Mouse (Mus musculus) MEL (cell line): ENCODE measurements around the gene Palld. TPM values are rescaled to one million over a fixed set of nuclear protein-coding genes. Genes with fewer than 3 reads are reported as not detected.

Source experiments
- DNase-seq: peaks from one replicate; pipeline ENCODE4 v3.0.0; 2011; ENCODE audit warnings: low read depth, low spot score
- H3K27ac ChIP-seq: 2 replicates; pipeline ENCODE4 v1.5.1; 2012; ENCODE audit warnings: low read depth, mild to moderate bottlenecking, control low read depth, low read length, moderate library complexity; ENCODE audit not compliant: control insufficient read depth
- H3K27me3 ChIP-seq, 2 experiments: fragments of 150-350 bp in 1 of 2; sonication (generic) in 1 of 2; 2 replicates each; pipeline ENCODE4 v1.6.1; 2012; ENCODE audit warnings: low read length in 2 of 2, mild to moderate bottlenecking in 2 of 2, improper control_type of control experiment in 1 of 2, moderate library complexity in 1 of 2; ENCODE audit not compliant: insufficient read depth in 2 of 2, control insufficient read depth in 1 of 2
- H3K36me3 ChIP-seq, 2 experiments: 2 replicates each; pipeline ENCODE4 v1.6.1; 2012 to 2014; ENCODE audit warnings: low read length in 2 of 2, improper control_type of control experiment in 1 of 2, inconsistent platforms in 1 of 2, mild to moderate bottlenecking in 1 of 2; ENCODE audit not compliant: insufficient read depth in 2 of 2, control insufficient read depth in 1 of 2
- H3K4me1 ChIP-seq, 2 experiments: fragments of 150-350 bp in 1 of 2; sonication (generic) in 1 of 2; 2 replicates each; pipeline ENCODE4 v1.6.1; 2012; ENCODE audit warnings: low read length in 2 of 2, improper control_type of control experiment in 1 of 2, mild to moderate bottlenecking in 1 of 2; ENCODE audit not compliant: insufficient read depth in 2 of 2, control insufficient read depth in 1 of 2
- H3K4me3 ChIP-seq, 2 experiments: fragments of 150-350 bp in 1 of 2; sonication (generic) in 1 of 2; 2 replicates each; pipeline ENCODE4 v1.5.1; 2012; ENCODE audit warnings: low read depth in 2 of 2, low read length in 2 of 2, mild to moderate bottlenecking in 2 of 2, moderate library complexity in 2 of 2, control low read depth in 1 of 2, improper control_type of control experiment in 1 of 2; ENCODE audit not compliant: control insufficient read depth in 1 of 2, insufficient read depth in 1 of 2
- H3K79me2 ChIP-seq: 2 replicates; pipeline ENCODE4 v1.6.1; 2012; ENCODE audit warnings: mild to moderate bottlenecking, low read length, moderate library complexity; ENCODE audit not compliant: control insufficient read depth, poor library complexity, insufficient read depth
- H3K9ac ChIP-seq: 2 replicates; pipeline ENCODE4 v1.6.1; 2012; ENCODE audit warnings: low read depth, mild to moderate bottlenecking, control low read depth, low read length, moderate library complexity; ENCODE audit not compliant: control insufficient read depth, poor library complexity, severe bottlenecking
- H3K9me3 ChIP-seq: fragments of 150-350 bp; sonication (generic); replicated peaks from 2 replicates; pipeline ENCODE4 v1.6.1; 2012; ENCODE audit warnings: mild to moderate bottlenecking, low read length, improper control_type of control experiment, moderate library complexity; ENCODE audit not compliant: insufficient read depth
- CHD1 ChIP-seq: IDR thresholded peaks from 2 replicates; pipeline ENCODE4 v1.6.1; 2012; ENCODE audit warnings: low read depth, mild to moderate bottlenecking, inconsistent platforms, low read length, improper control_type of control experiment
- E2F4 ChIP-seq: IDR thresholded peaks from 2 replicates; pipeline ENCODE4 v1.6.1; 2011; ENCODE audit warnings: low read depth, low read length, improper control_type of control experiment, borderline replicate concordance
- ELF1 ChIP-seq: IDR thresholded peaks from 2 replicates; pipeline ENCODE4 v1.6.1; 2014; ENCODE audit warnings: low read depth, mild to moderate bottlenecking, inconsistent platforms, low read length, improper control_type of control experiment, moderate library complexity
- EP300 ChIP-seq, 2 experiments: IDR thresholded peaks; 2 replicates each; pipeline ENCODE4 v1.6.1; 2011; ENCODE audit warnings: improper control_type of control experiment in 2 of 2, low read length in 2 of 2, low read depth in 1 of 2, mild to moderate bottlenecking in 1 of 2
- ETS1 ChIP-seq: IDR thresholded peaks from 2 replicates; pipeline ENCODE4 v1.6.1; 2012; ENCODE audit warnings: low read depth, mild to moderate bottlenecking, inconsistent platforms, low read length, improper control_type of control experiment, moderate library complexity
- GABPA ChIP-seq: IDR thresholded peaks from 2 replicates; pipeline ENCODE4 v1.6.1; 2012; ENCODE audit warnings: low read depth, mild to moderate bottlenecking, inconsistent platforms, low read length, improper control_type of control experiment, moderate library complexity
- GATA1 ChIP-seq: IDR thresholded peaks from 2 replicates; pipeline ENCODE4 v1.6.1; 2011; ENCODE audit warnings: low read depth, low read length, improper control_type of control experiment
- HCFC1 ChIP-seq: IDR thresholded peaks from 2 replicates; pipeline ENCODE4 v1.6.1; 2012; ENCODE audit warnings: low read depth, mild to moderate bottlenecking, inconsistent platforms, low read length, improper control_type of control experiment, moderate library complexity
- MAFK ChIP-seq: IDR thresholded peaks from 2 replicates; pipeline ENCODE4 v1.6.1; 2011; ENCODE audit warnings: low read depth, mild to moderate bottlenecking, low read length, improper control_type of control experiment, borderline replicate concordance
- MYC ChIP-seq: IDR thresholded peaks from 2 replicates; pipeline ENCODE4 v1.6.1; 2011; ENCODE audit warnings: low read depth, mild to moderate bottlenecking, low read length, improper control_type of control experiment, moderate library complexity
- NELFE ChIP-seq: IDR thresholded peaks from 2 replicates; pipeline ENCODE4 v1.6.1; 2011; ENCODE audit warnings: low read depth, low read length, improper control_type of control experiment
- NRF1 ChIP-seq: IDR thresholded peaks from 2 replicates; pipeline ENCODE4 v1.6.1; 2014; ENCODE audit warnings: low read depth, mild to moderate bottlenecking, inconsistent platforms, low read length, improper control_type of control experiment, moderate library complexity; ENCODE audit not compliant: poor library complexity, insufficient read depth, severe bottlenecking
- POLR2A ChIP-seq, 2 experiments: IDR thresholded peaks; 2 replicates each; pipeline ENCODE4 v1.6.1; 2011 to 2012; ENCODE audit warnings: low read length in 2 of 2, mild to moderate bottlenecking in 2 of 2, control low read depth in 1 of 2, improper control_type of control experiment in 1 of 2, low read depth in 1 of 2, moderate library complexity in 1 of 2; ENCODE audit not compliant: control insufficient read depth in 1 of 2, insufficient read depth in 1 of 2, poor library complexity in 1 of 2
- RAD21 ChIP-seq: IDR thresholded peaks from 2 replicates; pipeline ENCODE4 v1.6.1; 2011; ENCODE audit warnings: mild to moderate bottlenecking, low read depth, low read length, improper control_type of control experiment
- SIN3A ChIP-seq: IDR thresholded peaks from 2 replicates; pipeline ENCODE4 v1.6.1; 2012; ENCODE audit warnings: low read length, improper control_type of control experiment, inconsistent platforms
- TAL1 ChIP-seq: IDR thresholded peaks from 2 replicates; pipeline ENCODE4 v1.6.1; 2012; ENCODE audit warnings: mild to moderate bottlenecking, inconsistent platforms, low read length, moderate library complexity, mixed read lengths
- TBP ChIP-seq: IDR thresholded peaks from 2 replicates; pipeline ENCODE4 v1.8.0; 2011; ENCODE audit warnings: low read depth, low read length, improper control_type of control experiment
- UBTF ChIP-seq: IDR thresholded peaks from 2 replicates; pipeline ENCODE4 v1.6.1; 2012; ENCODE audit warnings: low read depth, mild to moderate bottlenecking, inconsistent platforms, low read length, improper control_type of control experiment, moderate library complexity, borderline replicate concordance; ENCODE audit not compliant: insufficient read depth
- USF1 ChIP-seq: IDR thresholded peaks from 2 replicates; pipeline ENCODE4 v1.6.1; 2014; ENCODE audit warnings: low read depth, mild to moderate bottlenecking, inconsistent platforms, low read length, improper control_type of control experiment, moderate library complexity
- polyA plus RNA-seq, 2 experiments: library from polyadenylated mRNA; stranded (reverse) in 1 of 2; unstranded in 1 of 2; fragments of >175 nt in 1 of 2; fragments of >200 nt in 1 of 2; gene quantifications; 2 replicates each; pipeline versions ENCODE4 v1.2.1 to v1.2.4; 2012; ENCODE audit warnings: low replicate concordance in 2 of 2, low read depth in 1 of 2; ENCODE audit not compliant: insufficient read length in 2 of 2, insufficient read depth in 1 of 2, missing spikeins in 1 of 2
- total RNA-seq: library from RNA; depleted of rRNA; stranded (reverse); fragments of 300-350 nt; gene quantifications from 2 replicates; pipeline ENCODE4 v1.2.3, GENCODE M21; 2012; rRNA removed

Gene Palld
- total and polyA plus RNA-seq, 3 experiments = 0.23 to 1.9 TPM; not detected in 1

GRCm38 (mm10) chr8:61464393-61464792, 438.1 kb downstream of the Palld start:
- Histone ChIP-seq H3K9ac (no peak overlapping the region), H3K9me3 (no peaks in the 10 kb centered on the region), H3K4me1 (no peaks in the 10 kb centered on the region; a peak in 1 of 4 replicates), H3K36me3 (peaks cover 0 to 2% of the 10 kb centered on the region in 2 experiments; a peak in 1 of 4 replicates), H3K79me2 (no peaks in the 10 kb centered on the region), H3K4me3 (no peak overlapping the region), H3K27me3 (no peaks in the 10 kb centered on the region), H3K27ac (no peak overlapping the region)
- TF ChIP-seq UBTF (no peak), CHD1 (no peak), ETS1 (peak; percentile 24; the same call in 1 of the 2 replicates), ELF1 (no peak), NELFE (no peak), GATA1 (peak; percentile 56), E2F4 (no peak), POLR2A (IDR thresholded peaks at IDR 0.05; ENCODE audit: control insufficient read depth in 1 of 2, insufficient read depth in 1 of 2, low read depth in 1 of 2, low read length in 2 of 2, poor library complexity in 1 of 2) (no peak), EP300 (IDR thresholded peaks at IDR 0.05; ENCODE audit: low read depth in 1 of 2, low read length in 2 of 2) (peak; percentile 13 to 34; a peak in 2 of 4 replicates), GABPA (no peak), RAD21 (no peak)
- peak; percentile 40 for DNase-seq

- TF ChIP-seq SIN3A (no peak), HCFC1 (no peak), E2F4 (no peak), MAFK (no peak), NRF1 (no peak), TBP (no peak), MYC (no peak), GABPA (no peak), TAL1 (no peak), USF1 (no peak)
- H3K36me3 ChIP-seq = peaks cover 0 to 2% of the 10 kb centered on the region in 2 experiments; a peak in 1 of 4 replicates
- H3K27me3 ChIP-seq = no peaks in the 10 kb centered on the region
- no peaks in the 10 kb centered on the region; a peak in 1 of 4 replicates for H3K4me1 ChIP-seq
- H3K9ac ChIP-seq = no peak overlapping the region
- H3K9me3 ChIP-seq = no peaks in the 10 kb centered on the region
- DNase-seq = no peak
- no peak overlapping the region for H3K4me3 ChIP-seq
- H3K27ac ChIP-seq = no peak overlapping the region
- H3K79me2 ChIP-seq = no peaks in the 10 kb centered on the region
Measured at GRCm38 (mm10) chr8:61462221-61462620, 440.3 kb downstream of the Palld start.

Other genes with a start within 250 kb of the Palld start
- gene Ddx60, start 25.4 kb upstream of the Palld start, total RNA-seq = not detected in 2 replicates
- not detected for gene Ddx60, start 25.4 kb upstream of the Palld start, polyA plus RNA-seq
- not detected in 2 replicates for gene Anxa10, start 220.5 kb upstream of the Palld start, total RNA-seq
- gene Anxa10, start 220.5 kb upstream of the Palld start, polyA plus RNA-seq = not detected